Mouse (Mus musculus): ENCODE measurements around the gene Per2.

The Per2 gene

GRCm38 (mm10) chr1:91397927-91398259 is 61.2 kb downstream of the Per2 start:
- no peak for DNase-seq (ENCODE audit: low read depth, low spot score)

- no peak for DNase-seq (ENCODE audit: low read depth, low spot score)
Measured at GRCm38 (mm10) chr1:91390369-91390768, 68.8 kb downstream of the Per2 start.

GRCm38 (mm10) chr1:91381091-91381471 is 78.0 kb downstream of the Per2 start:
- no peak for DNase-seq (ENCODE audit: low read depth, low spot score)

- DNase-seq (ENCODE audit: low read depth, low spot score) = peak; percentile 50
Measured at GRCm38 (mm10) chr1:91380453-91381090, 78.6 kb downstream of the Per2 start.

- DNase-seq (ENCODE audit: low read depth, low spot score) = no peak
Measured at GRCm38 (mm10) chr1:91373414-91373835, 85.7 kb downstream of the Per2 start.

GRCm38 (mm10) chr1:91370055-91370454 is 89.1 kb downstream of the Per2 start:
- no peak for DNase-seq (ENCODE audit: low read depth, low spot score)

- no peak for DNase-seq (ENCODE audit: low read depth, low spot score)
Measured at GRCm38 (mm10) chr1:91369408-91369807, 89.7 kb downstream of the Per2 start.

- DNase-seq (ENCODE audit: low read depth, low spot score) = no peak
Measured at GRCm38 (mm10) chr1:91367295-91367694, 91.8 kb downstream of the Per2 start.

GRCm38 (mm10) chr1:91366215-91367108 is 92.7 kb downstream of the Per2 start, which contains the start of gene Erfe:
Gene Erfe, plus strand, starts transcription at chr1:91366430.
- DNase-seq (ENCODE audit: low read depth, low spot score) = no peak

All from retina, adult 2 months (tissue).